Mouse (Mus musculus) liver, adult (tissue): ENCODE results near the gene Slc38a5.

Experiments
- GATA4 ChIP-seq: IDR thresholded peaks from 2 replicates; pipeline ENCODE4 v1.6.1; 2014; ENCODE audit warnings: mild to moderate bottlenecking, low read length; ENCODE audit not compliant: insufficient replicate concordance

Slc38a5 gene

GRCm38 (mm10) chrX:8259478-8259877 lies 11.5 kb upstream of the Slc38a5 start:
- TF ChIP-seq GATA4 = no peak

GRCm38 (mm10) chrX:8263156-8263804 lies 7.7 kb upstream of the Slc38a5 start:
- no peak for TF ChIP-seq GATA4

GRCm38 (mm10) chrX:8264222-8264621 lies 6.7 kb upstream of the Slc38a5 start:
- TF ChIP-seq GATA4 = no peak

GRCm38 (mm10) chrX:8272000-8272399 lies 1.1 kb downstream of the Slc38a5 start:
- no peak for TF ChIP-seq GATA4

- no peak for TF ChIP-seq GATA4
Observed at GRCm38 (mm10) chrX:8274056-8274455, 3.1 kb downstream of the Slc38a5 start.

GRCm38 (mm10) chrX:8288621-8289020 lies 17.7 kb downstream of the Slc38a5 start:
- no peak for TF ChIP-seq GATA4

GRCm38 (mm10) chrX:8309302-8309701 lies 38.4 kb downstream of the Slc38a5 start:
- no peak for TF ChIP-seq GATA4

- no peak for TF ChIP-seq GATA4
Observed at GRCm38 (mm10) chrX:8327124-8327523, 56.2 kb downstream of the Slc38a5 start, which contains the start of gene Ssxb10. TSS of gene Ssxb10 (plus strand) at chrX:8327424.
